Mouse (Mus musculus): ENCODE data around the gene Prkag2. TPM values are rescaled to one million over a fixed set of nuclear protein-coding genes. Genes with fewer than 3 reads are reported as not detected.

Gene Prkag2
- polyA plus RNA-seq, 1 experiment from 2014 or later = 93.3 TPM

- Histone ChIP-seq H3K27ac (replicated peaks) (no peak overlapping the region), H3K9me3 (no peaks in the 10 kb centered on the region), H3K4me1 (no peaks in the 10 kb centered on the region), H3K4me3 (no peak overlapping the region), H3K27me3 (no peaks in the 10 kb centered on the region), H3K36me3 (peaks cover 54% of the 10 kb centered on the region), H3K4me2 (replicated peaks) (no peak overlapping the region), H3K9ac (replicated peaks) (no peak overlapping the region)
- ATAC-seq (replicated peaks) = no peak
- WGBS = 92% methylated on average over 3 of the region's 3 CpGs
Measured at GRCm38 (mm10) chr5:24813946-24814345, 286.5 kb downstream of the Prkag2 start.

DNA sequence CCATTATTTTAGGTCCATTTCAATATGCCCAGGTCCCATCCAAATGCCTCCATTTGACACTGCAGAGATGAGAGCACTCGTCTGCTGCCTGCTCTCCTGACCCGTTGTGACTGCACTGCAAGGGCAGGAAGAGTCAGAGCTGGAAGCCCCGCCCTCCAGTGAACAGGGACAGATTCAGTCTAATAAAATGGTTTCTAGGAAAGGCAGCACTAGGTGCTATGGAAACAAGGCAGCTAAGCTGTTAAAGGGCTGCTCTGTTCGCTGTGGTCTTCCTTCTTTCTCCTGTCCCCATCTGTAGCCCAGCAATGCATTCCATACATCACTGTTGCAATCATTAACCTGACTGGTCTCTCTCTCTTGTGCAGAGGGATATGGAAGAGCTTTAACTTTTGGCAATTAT lies 287.4 kb downstream of the Prkag2 start:
- WGBS = 77% methylated on average over 4 of the region's 4 CpGs
- Histone ChIP-seq H3K4me3 (no peak overlapping the region), H3K4me1 (no peaks in the 10 kb centered on the region), H3K9ac (replicated peaks) (no peak overlapping the region), H3K4me2 (replicated peaks) (no peak overlapping the region), H3K27me3 (no peaks in the 10 kb centered on the region), H3K36me3 (peaks cover 59% of the 10 kb centered on the region), H3K9me3 (no peaks in the 10 kb centered on the region), H3K27ac (replicated peaks) (no peak overlapping the region)
- no peak for ATAC-seq (replicated peaks)

Other genes with a start within 250 kb of the Prkag2 start
- gene Galntl5, start 80.8 kb upstream of the Prkag2 start, polyA plus RNA-seq (2015; fragmentation: Nextera tagmentation; extraction: Ambion mirVana) = not detected in 2 replicates
- 40.8 and 43.5 TPM in 2 replicates for gene Galnt11, start 121.3 kb upstream of the Prkag2 start, polyA plus RNA-seq (2015; fragmentation: Nextera tagmentation; extraction: Ambion mirVana)
- not detected in 2 replicates for gene E130116L18Rik, start 122.5 kb upstream of the Prkag2 start, polyA plus RNA-seq (2015; fragmentation: Nextera tagmentation; extraction: Ambion mirVana)